Mouse (Mus musculus) Muller cell, postnatal 12 days (primary cell): ENCODE data around the gene Rasl10b.
A peak's percentile ranks its signal among the peaks of the same experiment; 100 is the strongest.

Experiments used
- DNase-seq: peaks from one replicate; pipeline ENCODE4 v3.0.0-alpha.2; 2015; ENCODE audit errors: inconsistent ontology term

Gene Rasl10b

DNA sequence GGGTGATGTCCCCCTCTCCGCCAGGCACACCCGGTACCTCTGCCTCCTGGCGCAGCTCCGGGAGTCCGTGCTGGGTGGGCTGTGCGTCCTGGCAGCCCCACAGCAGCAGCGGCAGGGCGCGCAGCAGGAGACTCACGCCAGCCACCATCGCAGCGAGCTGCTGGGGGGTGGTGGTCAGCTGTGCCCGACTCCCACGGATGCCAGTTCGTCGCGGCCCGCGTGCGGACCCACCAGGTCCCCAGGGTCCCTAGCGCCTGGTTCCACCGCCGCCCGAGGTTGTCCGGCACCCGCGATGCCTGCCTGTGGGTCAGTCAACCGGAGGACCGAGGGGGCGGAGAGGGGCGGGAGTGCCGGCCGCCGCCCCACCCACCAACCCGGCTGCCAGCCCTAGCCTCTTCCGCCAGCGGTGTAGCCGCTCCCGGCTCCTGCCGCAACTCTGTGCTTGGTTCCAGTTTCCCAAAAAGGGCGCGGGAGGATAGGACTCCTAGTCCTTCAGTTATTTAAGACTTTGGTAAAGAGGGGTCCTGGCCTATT, 53.8 kb downstream of the Rasl10b start, which contains the start of gene Mmp28:
Gene Mmp28 (minus strand): TSS at position 361 of the 534 bp plus-strand sequence.
- peak; percentile 81 for DNase-seq

DNA sequence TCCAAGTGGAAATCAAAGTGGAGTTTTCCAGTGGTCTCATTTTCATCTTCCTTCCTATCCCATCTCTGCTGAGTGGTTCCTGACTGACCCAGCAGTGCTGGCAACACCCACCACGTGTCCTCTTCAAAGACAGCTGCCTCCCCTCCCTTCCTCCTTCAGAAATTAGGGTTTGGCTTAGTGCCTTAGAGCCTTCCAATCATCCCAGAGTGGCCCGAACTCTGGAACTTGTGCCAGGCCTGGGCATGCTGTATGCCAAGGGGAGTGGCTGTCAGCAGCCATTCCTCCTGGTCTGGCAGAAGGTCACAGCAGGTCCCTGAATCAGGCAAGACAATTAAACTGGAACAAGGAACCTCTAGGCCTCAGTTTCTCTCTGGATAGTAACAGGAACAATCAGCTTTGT, 57.0 kb downstream of the Rasl10b start:
- DNase-seq, result peak; percentile 73

- DNase-seq, result no peak
Observed at GRCm38 (mm10) chr11:83467120-83467652, 58.2 kb downstream of the Rasl10b start.

DNA sequence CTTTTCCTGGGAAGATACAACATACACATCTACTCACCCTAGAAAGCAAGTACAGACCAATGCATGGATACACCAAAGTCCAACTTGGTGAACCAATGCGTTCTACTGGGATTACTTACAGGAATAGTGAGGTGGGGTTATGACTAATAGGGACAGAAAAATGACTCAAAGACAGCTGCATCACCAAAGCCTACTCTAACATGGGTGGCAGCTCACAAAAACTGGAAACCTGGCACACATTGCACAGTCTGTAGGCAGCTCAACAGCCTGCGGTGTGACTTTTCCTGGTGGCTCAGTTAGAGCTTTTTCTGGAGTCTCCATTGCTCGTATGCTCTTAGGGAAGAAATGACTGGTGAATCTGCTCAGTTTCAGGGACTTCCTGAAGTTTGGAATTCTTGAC, 59.8 kb downstream of the Rasl10b start:
- DNase-seq, result no peak
